Mouse (Mus musculus): ENCODE measurements around the gene Ppox.

DNA sequence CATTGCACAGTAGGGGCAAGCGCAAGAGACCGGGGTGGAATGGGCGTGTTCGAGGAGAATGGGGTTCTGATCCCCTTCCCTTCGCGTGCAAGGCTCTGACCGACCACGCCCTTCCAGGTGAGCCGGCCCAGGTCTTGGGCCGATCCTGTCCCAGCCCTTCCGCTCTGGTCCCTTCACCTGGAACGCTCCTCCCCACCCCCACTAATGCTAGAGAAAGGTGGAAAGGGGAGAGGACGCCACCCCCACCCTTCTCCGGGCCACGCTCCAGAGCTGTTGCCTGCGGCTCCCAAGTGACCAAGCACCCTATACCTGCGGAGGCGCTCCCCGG, 10.4 kb downstream of the Ppox start:
- no peak for TF ChIP-seq CTCF (IDR thresholded peaks at IDR 0.05; ENCODE audit: control insufficient read depth, insufficient read depth, insufficient read length)
- TF ChIP-seq MYOG (IDR thresholded peaks at IDR 0.05; ENCODE audit: control insufficient read depth, extremely low read depth, insufficient read length), result no peak
- TF ChIP-seq USF1 (IDR thresholded peaks at IDR 0.05; ENCODE audit: low read depth), result no peak
- TF ChIP-seq MAX (IDR thresholded peaks at IDR 0.05), result no peak
